Mouse (Mus musculus) liver, postnatal 0 days (tissue): ENCODE measurements around the gene Rab27a.

Experiments used
- CTCF ChIP-seq: sonication (generic); IDR thresholded peaks from 2 replicates; pipeline ENCODE4 v1.5.1; 2016; ENCODE audit warnings: antibody characterized with exemption, low read depth
- EP300 ChIP-seq: IDR thresholded peaks from 2 replicates; pipeline ENCODE4 v1.6.1; 2016; ENCODE audit warnings: antibody characterized with exemption, low read depth, mild to moderate bottlenecking

DNA sequence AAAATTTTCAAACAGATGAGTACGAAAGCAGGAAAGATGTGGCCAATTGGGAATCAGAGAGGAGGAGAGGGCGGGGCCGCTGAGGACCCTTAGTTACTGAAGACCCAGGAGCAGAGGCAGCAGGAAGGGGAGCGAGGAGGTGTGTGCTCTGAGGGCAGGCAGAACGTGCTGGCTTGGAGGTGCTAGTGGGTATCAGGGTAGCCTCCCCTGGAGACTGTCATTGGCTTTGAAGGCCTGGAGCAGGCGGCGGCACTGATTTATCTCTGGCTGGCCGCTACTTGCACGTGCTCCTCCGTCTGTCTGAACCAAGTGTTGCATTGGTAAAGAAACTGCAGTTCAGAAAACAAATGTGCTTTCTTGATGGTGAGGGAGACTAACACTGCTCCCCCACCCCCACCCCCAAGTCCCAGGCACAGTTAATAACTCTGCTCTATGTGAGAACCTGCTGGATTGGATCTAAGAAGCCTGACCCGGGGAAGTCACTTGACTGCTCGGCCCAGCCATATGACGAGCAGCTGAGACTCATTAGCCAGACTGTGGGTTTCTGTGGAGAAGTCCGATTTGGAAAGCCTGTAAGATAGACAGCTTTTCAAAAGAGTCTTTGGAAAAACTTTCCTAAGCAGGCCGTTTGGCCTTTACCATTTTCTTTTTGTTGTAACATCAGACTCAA, 19.1 kb downstream of the Rab27a start:
- TF ChIP-seq CTCF = no peak
- no peak for TF ChIP-seq EP300
